Mouse (Mus musculus) C2C12 (cell line): Measurements from ENCODE around the gene Fis1.

ENCODE experiments used
- CEBPB ChIP-seq: IDR thresholded peaks from one replicate; pipeline ENCODE4 v1.6.1; 2011; ENCODE audit warnings: low read depth, mild to moderate bottlenecking, control low read depth, moderate library complexity
- CTCF ChIP-seq: IDR thresholded peaks from one replicate; pipeline ENCODE4 v1.5.1; 2011; ENCODE audit not compliant: control insufficient read depth, insufficient read depth, insufficient read length
- MAX ChIP-seq: IDR thresholded peaks from one replicate; pipeline ENCODE4 v1.6.1; 2011; ENCODE audit warnings: mild to moderate bottlenecking, control low read depth
- MYOD1 ChIP-seq: IDR thresholded peaks from one replicate; pipeline ENCODE4 v1.6.1; 2011; ENCODE audit warnings: low read depth; ENCODE audit not compliant: control insufficient read depth, insufficient read length
- MYOG ChIP-seq: IDR thresholded peaks from one replicate; pipeline ENCODE4 v1.6.1; 2011; ENCODE audit not compliant: control insufficient read depth, insufficient read length; ENCODE audit errors: extremely low read depth
- USF1 ChIP-seq: IDR thresholded peaks from one replicate; pipeline ENCODE4 v1.6.1; 2011; ENCODE audit warnings: low read depth, mild to moderate bottlenecking, control low read depth, moderate library complexity

DNA sequence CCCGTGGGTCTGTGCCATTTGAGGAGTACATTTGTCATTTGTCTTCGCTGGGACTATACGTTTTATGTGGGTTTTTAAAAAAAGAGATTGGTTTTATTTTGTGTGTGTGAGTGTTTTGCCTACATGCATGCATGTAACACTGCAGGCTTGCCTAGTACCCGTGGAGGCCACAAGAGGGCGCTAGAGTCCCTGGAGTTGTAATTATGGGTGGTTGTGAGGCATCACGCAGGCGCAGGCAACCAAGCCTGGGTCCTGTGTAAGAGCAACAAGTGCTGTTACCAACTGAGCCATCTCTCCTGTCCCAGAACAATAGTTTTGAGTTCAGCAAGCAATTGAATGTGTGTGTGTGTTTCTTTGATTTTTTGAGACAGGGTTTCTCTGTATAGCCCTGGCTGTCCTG, 13.8 kb upstream of the Fis1 start:
- no peak for TF ChIP-seq MYOG
- no peak for TF ChIP-seq CTCF
- TF ChIP-seq MAX: no peak
- no peak for TF ChIP-seq CEBPB
- TF ChIP-seq USF1: no peak
- no peak for TF ChIP-seq MYOD1
